Mouse (Mus musculus) telencephalon, adult 2 months (tissue): ENCODE data around the gene C330007P06Rik.
"Not testable (repeated sequence)": the region's sequence is repeated elsewhere in the genome, so short reads cannot be mapped to it uniquely, and the experiment has no call there.

Experiments
- DNase-seq: peaks from one replicate; pipeline ENCODE4 v3.0.0-alpha.2; 2011; ENCODE audit warnings: low read depth, low spot score

Gene C330007P06Rik

DNA sequence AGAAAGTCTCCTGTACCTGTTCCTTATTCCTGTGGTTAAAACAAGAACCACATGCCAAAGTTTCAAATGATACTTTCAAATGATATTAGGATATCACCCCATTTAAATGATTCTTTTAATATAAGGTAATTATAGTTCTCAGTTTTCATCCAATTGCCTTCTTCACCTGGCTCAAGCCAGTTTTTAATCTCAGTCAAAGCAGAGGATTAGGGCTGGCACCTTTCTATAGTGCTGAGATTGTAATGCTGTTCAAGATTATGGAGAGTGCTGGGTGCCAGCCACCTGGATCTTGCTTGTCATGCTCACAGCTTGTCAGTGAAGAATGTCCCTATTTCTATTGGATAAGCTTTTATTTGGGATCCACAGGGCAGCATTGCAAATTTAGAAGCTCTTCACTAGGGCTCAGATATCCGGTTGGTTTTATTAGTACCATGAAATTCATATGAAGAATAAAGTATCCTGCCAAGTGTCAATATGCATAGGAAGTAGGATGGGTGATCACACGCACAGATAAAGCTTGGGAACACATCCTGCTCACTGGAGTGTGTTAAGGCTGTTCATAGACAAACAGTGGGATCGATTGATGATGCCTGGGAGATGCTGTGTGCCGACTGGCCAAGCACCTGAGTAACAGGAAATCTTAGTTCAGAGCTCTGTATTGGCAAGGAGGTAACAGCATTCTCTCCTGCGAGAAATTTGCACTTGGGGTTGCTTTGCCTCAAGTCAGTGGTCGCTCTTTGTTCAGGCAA is 74.6 kb downstream of the C330007P06Rik start:
- DNase-seq, result no peak

DNA sequence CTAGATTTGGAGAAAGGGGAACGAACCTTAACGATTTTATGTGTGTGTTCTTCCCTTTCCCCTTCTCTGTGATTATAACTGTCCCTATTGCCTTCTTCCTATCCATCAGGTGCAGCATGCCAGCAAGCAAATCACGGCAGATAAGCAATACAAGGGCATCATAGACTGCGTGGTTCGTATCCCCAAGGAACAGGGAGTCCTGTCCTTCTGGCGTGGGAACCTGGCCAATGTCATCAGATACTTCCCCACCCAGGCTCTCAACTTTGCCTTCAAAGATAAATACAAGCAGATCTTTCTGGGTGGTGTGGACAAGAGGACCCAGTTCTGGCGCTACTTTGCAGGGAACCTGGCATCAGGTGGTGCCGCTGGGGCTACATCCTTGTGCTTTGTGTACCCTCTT is 77.2 kb downstream of the C330007P06Rik start:
- not testable (repeated sequence) for DNase-seq

DNA sequence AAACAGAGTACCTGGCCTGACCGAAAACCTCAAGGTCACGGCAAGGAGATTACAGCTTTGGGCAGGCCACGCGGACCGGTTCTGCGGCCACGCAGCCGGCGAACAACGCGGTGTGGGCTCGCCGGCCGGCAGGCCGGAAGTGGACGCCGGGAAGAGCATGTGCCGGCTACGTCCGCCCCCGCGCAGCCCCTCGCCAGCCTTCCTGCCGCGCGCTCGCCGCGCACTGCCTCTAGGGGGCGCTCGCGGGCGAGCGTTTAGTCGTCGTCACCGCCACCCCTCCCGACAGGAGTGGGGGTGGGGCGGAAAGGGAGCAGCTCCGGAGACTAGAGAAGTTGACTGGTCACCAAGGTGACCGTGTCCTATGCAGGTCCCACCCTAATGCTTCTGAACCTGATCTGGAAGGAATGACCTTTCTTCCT is 77.7 kb downstream of the C330007P06Rik start:
- DNase-seq, result peak; percentile 48

DNA sequence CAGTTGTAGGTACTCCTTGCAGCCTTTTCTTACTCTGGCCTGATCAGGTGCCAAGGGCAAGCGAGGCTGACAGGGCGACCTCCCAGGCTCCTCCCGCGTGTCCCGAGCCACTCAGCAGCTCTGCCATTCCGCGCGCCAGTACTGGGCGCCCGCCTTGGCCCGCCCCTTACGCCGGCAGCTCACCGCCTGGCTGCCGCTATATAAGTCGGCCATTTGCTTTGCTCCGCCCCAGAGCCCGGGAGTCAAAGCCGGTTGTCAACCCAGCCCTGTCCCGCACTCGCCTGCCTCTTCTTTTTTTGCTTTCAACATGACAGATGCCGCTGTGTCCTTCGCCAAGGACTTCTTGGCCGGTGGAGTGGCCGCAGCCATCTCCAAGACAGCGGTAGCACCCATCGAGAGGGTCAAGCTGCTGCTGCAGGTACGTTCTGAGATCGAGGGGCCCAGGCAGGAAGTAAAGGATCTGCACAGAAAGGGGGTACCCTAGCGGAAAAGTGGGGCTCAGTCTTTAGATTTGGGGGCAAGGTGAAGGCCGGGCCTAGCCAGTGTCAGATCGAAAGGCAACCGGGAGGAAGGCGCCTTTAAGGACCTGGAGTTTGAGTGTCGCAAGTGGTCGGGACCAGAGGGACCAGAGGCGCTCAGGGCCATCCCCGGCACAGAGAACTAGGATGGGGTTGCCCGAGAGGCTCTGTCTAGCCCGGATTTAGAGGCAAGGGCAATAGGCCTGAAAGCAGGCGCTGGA is 78.3 kb downstream of the C330007P06Rik start, which contains the start of gene Slc25a5:
Slc25a5 (plus strand) TSS at position 228 of the 739 bp plus-strand sequence.
- DNase-seq, result peak; percentile 52

DNA sequence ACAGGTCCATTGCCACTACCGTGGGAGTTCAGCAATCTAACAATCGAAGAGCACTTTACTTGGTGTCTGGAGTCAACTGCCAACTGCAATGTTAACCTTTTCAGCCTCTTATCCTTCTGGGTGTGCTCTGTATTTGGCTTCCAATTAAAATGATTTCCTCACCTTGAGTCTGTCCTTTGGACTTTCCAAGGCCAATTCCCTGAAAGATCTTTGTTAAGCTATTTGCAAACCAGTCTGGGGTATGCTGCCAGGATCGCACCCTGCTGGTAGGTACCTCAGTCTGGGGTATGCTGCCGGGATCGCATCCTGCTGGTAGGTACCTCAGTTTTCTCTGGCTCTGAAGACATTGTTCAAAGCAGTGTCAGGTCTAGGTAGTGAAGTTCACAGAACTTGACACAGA is 79.3 kb downstream of the C330007P06Rik start:
- DNase-seq, result no peak

DNA sequence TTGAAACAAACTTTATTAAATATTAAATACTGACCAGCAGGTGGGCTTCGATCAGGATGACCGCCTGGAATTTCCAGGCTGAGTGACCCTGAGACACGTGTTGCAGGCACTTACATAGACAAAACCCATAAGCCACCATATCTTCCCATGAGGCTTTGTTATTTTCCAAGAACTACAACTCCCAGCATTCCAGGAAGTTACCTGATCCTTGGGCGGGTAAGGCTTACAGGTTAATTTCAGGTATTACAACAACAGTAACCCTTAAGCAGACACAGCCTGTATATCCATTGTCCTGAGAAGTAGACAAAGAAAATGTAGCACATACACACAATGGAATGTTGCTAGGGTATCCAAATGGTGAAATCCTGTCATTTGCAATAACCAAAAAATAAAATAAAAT is 84.6 kb downstream of the C330007P06Rik start:
- DNase-seq, result no peak

DNA sequence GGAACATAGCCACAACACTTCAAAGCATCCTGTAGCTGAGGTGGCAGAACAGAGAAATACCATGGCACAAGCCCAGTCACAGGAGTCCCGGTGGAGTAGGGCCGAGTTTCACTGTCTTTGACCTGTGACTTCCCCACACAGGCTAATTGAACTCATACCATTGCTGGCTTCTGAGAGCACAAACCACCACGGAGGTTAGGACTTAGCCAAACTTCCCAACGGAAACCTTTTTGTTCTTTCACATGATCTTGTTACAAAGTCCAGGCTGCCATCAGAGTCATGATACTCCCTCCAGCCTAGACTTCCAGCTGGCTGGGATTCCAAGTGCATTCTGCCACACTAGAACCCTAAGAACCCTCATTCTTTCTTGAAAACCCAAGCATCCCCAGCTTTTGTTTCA is 96.2 kb downstream of the C330007P06Rik start:
- DNase-seq, result no peak

DNA sequence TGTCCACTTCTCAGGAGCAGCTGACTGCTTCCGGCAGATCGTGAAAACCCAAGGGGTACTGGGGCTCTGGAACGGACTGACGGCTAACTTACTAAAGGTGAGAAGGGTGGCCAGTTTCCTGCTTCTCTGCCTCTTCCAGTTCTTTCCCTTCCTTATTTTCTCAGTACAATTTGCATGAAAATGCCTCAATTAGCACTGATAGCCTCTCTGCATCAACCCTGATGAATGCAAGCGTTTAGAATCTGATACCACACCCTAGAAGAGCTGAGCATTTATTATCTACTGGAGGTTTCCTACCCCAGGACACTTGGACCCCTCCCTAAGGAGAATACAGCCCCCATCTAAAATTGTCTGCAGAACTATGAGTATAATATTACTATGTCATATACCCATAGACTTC is 98.4 kb downstream of the C330007P06Rik start:
- no peak for DNase-seq
